Mouse (Mus musculus): ENCODE data around the gene Gm6164. TPM values are rescaled to one million over a fixed set of nuclear protein-coding genes. Genes with fewer than 3 reads are reported as not detected.
"Not testable (repeated sequence)": the region's sequence is repeated elsewhere in the genome, so short reads cannot be mapped to it uniquely, and the experiment has no call there.

Gene Gm6164
- total RNA-seq (2021) (not detected), polyA plus RNA-seq (2012; rRNA removed) (not detected in 2 replicates)
- long read RNA-seq = 0 reads

DNA sequence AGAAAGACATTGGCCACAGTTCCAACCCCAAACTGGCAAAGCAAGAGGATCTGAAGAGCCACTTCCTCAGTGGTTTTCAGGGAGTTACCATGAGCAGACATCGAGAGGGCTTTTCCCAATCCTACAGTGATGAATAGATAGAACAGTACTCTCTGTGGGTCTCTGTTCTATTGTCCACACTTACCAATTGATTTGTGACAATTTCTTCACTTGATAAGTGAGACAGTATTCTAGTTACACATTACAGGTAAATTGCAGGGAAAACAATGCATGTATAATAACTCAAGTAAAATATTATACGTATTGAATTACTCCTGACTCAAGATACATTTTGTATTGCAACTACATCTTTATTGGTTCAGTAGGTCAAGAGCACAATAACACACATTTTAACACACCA is at the start of gene Gm6164:
Gene Gm6164 (minus strand): TSS at position 101 of the 400 bp plus-strand sequence.
- not testable (repeated sequence) for DNase-seq

DNA sequence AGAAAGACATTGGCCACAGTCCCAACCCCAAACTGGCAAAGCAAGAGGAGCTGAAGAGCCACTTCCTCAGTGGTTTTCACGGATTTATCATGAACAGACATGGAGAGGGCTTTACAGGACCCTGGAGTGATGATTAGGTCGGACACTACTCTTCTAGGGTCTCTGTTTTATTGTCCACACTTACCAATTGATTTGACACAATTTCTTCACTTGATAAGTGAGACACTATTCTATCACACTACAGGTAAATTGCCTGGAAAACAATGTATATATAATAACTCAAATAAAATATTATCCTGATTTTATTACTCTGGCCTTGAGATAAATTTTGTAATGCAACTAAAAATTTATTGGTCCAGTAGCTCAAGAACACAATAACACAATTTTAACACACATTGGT is 28.3 kb upstream of the Gm6164 start, which contains the start of gene Gm4498:
Gene Gm4498 (minus strand): TSS at position 101 of the 400 bp plus-strand sequence.
- DNase-seq = not testable (repeated sequence)

GRCm38 (mm10) chr7:20193410-20193809 is 12.0 kb downstream of the Gm6164 start, which contains the start of gene Vmn1r95:
TSS of gene Vmn1r95 (plus strand) at chr7:20193710.
- DNase-seq = not testable (repeated sequence)

DNA sequence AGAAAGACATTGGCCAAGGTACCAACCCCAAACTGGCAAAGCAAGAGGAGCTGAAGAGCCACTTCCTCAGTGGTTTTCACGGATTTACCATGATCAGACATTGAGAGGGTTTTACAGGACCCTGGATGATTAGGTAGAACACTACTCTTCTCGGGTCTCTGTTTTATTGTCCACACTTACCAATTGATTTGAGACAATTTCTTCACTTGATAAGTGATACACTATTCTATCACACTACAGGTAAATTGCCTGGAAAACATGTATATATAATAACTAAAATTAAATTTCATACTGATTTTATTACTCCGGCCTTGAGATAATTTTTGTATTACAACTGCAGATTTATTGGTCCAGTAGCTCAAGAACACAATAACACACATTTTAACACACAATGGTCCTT is 37.1 kb downstream of the Gm6164 start, which contains the start of gene Vmn1r94:
Gene Vmn1r94 (minus strand): TSS at position 101 of the 400 bp plus-strand sequence.
- not testable (repeated sequence) for DNase-seq

Other genes starting within 250 kb of the Gm6164 start
- not detected for gene Ceacam20, start 240.2 kb downstream of the Gm6164 start, total RNA-seq (2021)
- gene Ceacam20, start 240.2 kb downstream of the Gm6164 start, polyA plus RNA-seq (2012; rRNA removed) = 0.03 TPM in 1 of 2 replicates, not detected in the other
- not detected for gene Nlrp9b, start 214.1 kb downstream of the Gm6164 start, total RNA-seq (2021)
- not detected in 2 replicates for gene Nlrp9b, start 214.1 kb downstream of the Gm6164 start, polyA plus RNA-seq (2012; rRNA removed)
- not detected for gene Vmn1r91, start 105.9 kb downstream of the Gm6164 start, total RNA-seq (2021)
- gene Vmn1r91, start 105.9 kb downstream of the Gm6164 start, polyA plus RNA-seq (2012; rRNA removed) = not detected in 2 replicates
- not detected for gene Gm16442, start 83.0 kb downstream of the Gm6164 start, total RNA-seq (2021)
- not detected in 2 replicates for gene Gm16442, start 83.0 kb downstream of the Gm6164 start, polyA plus RNA-seq (2012; rRNA removed)
- not detected for gene Vmn1r93, start 66.5 kb downstream of the Gm6164 start, total RNA-seq (2021)
- gene Vmn1r93, start 66.5 kb downstream of the Gm6164 start, polyA plus RNA-seq (2012; rRNA removed) = not detected in 2 replicates
- gene Vmn1r94, start 37.2 kb downstream of the Gm6164 start, total RNA-seq (2021) = not detected
- gene Vmn1r94, start 37.2 kb downstream of the Gm6164 start, polyA plus RNA-seq (2012; rRNA removed) = not detected in 2 replicates
- not detected for gene Vmn1r95, start 11.9 kb downstream of the Gm6164 start, total RNA-seq (2021)
- not detected in 2 replicates for gene Vmn1r95, start 11.9 kb downstream of the Gm6164 start, polyA plus RNA-seq (2012; rRNA removed)
- gene Gm4498, start 28.2 kb upstream of the Gm6164 start, total RNA-seq (2021) = not detected
- gene Gm4498, start 28.2 kb upstream of the Gm6164 start, polyA plus RNA-seq (2012; rRNA removed) = not detected in 2 replicates
- not detected for gene Gm5890, start 57.2 kb upstream of the Gm6164 start, total RNA-seq (2021)
- not detected in 2 replicates for gene Gm5890, start 57.2 kb upstream of the Gm6164 start, polyA plus RNA-seq (2012; rRNA removed)
- not detected for gene Gm4133, start 128.5 kb upstream of the Gm6164 start, total RNA-seq (2021)
- gene Gm4133, start 128.5 kb upstream of the Gm6164 start, polyA plus RNA-seq (2012; rRNA removed) = not detected in 2 replicates
- gene Gm5728, start 169.8 kb upstream of the Gm6164 start, total RNA-seq (2021) = not detected
- gene Gm5728, start 169.8 kb upstream of the Gm6164 start, polyA plus RNA-seq (2012; rRNA removed) = not detected in 2 replicates
- gene Vmn1r100, start 212.3 kb upstream of the Gm6164 start, total RNA-seq (2021) = not detected
- not detected in 2 replicates for gene Vmn1r100, start 212.3 kb upstream of the Gm6164 start, polyA plus RNA-seq (2012; rRNA removed)
- gene Vmn1r101, start 237.0 kb upstream of the Gm6164 start, total RNA-seq (2021) = not detected
- gene Vmn1r101, start 237.0 kb upstream of the Gm6164 start, polyA plus RNA-seq (2012; rRNA removed) = not detected in 2 replicates

All from adrenal gland, adult 2 months (tissue).